Mouse (Mus musculus) ovary, postnatal 36 days (tissue): ENCODE measurements around the gene Gm4565.
"Not testable (repeated sequence)": the region's sequence is repeated elsewhere in the genome, so short reads cannot be mapped to it uniquely, and the experiment has no call there.

Experiments used
- DNase-seq: peaks from one replicate; pipeline ENCODE4 v3.0.0; 2022; ENCODE audit warnings: low spot score, mixed read lengths

The Gm4565 gene

GRCm38 (mm10) chr7:22588027-22588426 lies at the start of gene Gm4565:
Gene Gm4565 (minus strand): TSS chr7:22588127.
- not testable (repeated sequence) for DNase-seq

GRCm38 (mm10) chr7:22565243-22565642 lies 22.7 kb downstream of the Gm4565 start, which contains the start of gene Gm4201:
Gene Gm4201 (minus strand): TSS chr7:22565343.
- DNase-seq, result not testable (repeated sequence)

- not testable (repeated sequence) for DNase-seq
These were observed 53.1 kb downstream of the Gm4565 start, which contains the start of gene Gm8677 for GRCm38 (mm10) chr7:22534787-22535186. Gene Gm8677 (minus strand): TSS chr7:22534887.
